21 mouse cellular contexts compared by ENCODE assay signal in the genomic region with DNA sequence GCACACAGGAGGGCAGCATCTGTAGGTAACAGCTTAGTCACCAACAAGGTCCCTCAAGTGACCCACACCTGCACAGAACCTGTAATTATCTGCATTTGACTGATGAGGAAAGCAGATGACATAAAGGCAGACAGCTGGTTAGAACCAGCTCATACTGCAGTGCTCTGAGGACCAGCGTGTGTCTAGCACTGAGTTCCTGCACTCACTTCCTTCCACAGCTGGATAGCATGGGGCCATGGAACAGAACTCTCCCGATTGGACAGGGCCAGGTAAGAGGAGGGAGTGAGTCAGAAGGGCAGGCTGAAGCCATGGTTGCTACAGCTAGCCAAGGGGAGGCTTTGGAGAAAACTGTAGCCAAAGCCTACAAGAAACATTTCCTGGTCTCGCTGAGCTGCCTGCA.
A peak's percentile ranks its signal among the peaks of the same experiment; 100 is the strongest.
DNase-seq lines count a peak whose midpoint lies in the region; ATAC-seq and TF ChIP-seq lines count a peak whose summit lies in the region.
"Had no signal": no experiment of that assay in that cellular context is flagged by ENCODE, and none has a peak within 500 bp of the region (broad histone marks: within the 10 kb centered on the region; RNA-seq: fewer than 3 reads in every experiment).

No protein-coding gene starts in this region.

- no peak overlapping the region for H3K4me2 ChIP-seq in kidney, embryonic 15.5 days
- H3K4me2 ChIP-seq in kidney, embryonic 16.5 days (replicated peaks; ENCODE audit: low read depth, low read length) = no peak overlapping the region
- H3K4me2 ChIP-seq in embryonic facial prominence, embryonic 15.5 days (replicated peaks) = no peak overlapping the region
- H3K4me2 ChIP-seq: forebrain, embryonic 13.5 days; heart, embryonic 13.5 days; hindbrain, embryonic 12.5 days had no signal

- H3K27ac ChIP-seq in kidney, embryonic 15.5 days = 0 out of 2 replicates have a peak overlapping the region, but pooled peaks have one; percentile 67
- no peak overlapping the region for H3K27ac ChIP-seq in kidney, embryonic 16.5 days (ENCODE audit: low read length)
- H3K27ac ChIP-seq in embryonic facial prominence, embryonic 15.5 days (replicated peaks) = peak overlapping the region; percentile 55; the same call in 1 of the 2 replicates
- H3K27ac ChIP-seq: forebrain, embryonic 13.5 days; heart, embryonic 13.5 days; hindbrain, embryonic 12.5 days had no signal

- no peak for ATAC-seq in kidney, embryonic 15.5 days (replicated peaks; ENCODE audit: low FRiP score)
- no peak for ATAC-seq in kidney, embryonic 16.5 days (ENCODE audit: low FRiP score, low TSS enrichment)
- no peak for ATAC-seq in embryonic facial prominence, embryonic 15.5 days (ENCODE audit: insufficient number of reproducible peaks, low FRiP score, low TSS enrichment, low read depth)
- ATAC-seq in megakaryocyte, adult 5-6 weeks (ENCODE audit: poor library complexity, severe bottlenecking) = no peak
- ATAC-seq: CD4-positive, CD25-positive, alpha-beta regulatory T cell, adult 4 months; forebrain, embryonic 13.5 days; forebrain, postnatal 0 days; hindbrain, embryonic 16.5 days; inflammation-experienced regulatory T-cells, adult 6 months; intestine, postnatal 0 days had no signal

- peak; percentile 15 for DNase-seq in ES-CJ7 (ENCODE audit: low read depth, low spot score)
- DNase-seq in neural tube, embryonic 10.5 days (ENCODE audit: extremely low spot score, low spot score) = no peak
- no peak for DNase-seq in lung, adult 2 months
- DNase-seq: adrenal gland, postnatal 14 days; B cell, adult 2 months; cerebellum, adult 11-12 months; cerebellum, adult 9-10 months; forebrain, postnatal 0 days; gastrocnemius, postnatal 14 days; heart, postnatal 36 days had no signal

- no peak for TF ChIP-seq CTCF in lung, adult 2 months (IDR thresholded peaks at IDR 0.05; ENCODE audit: insufficient read depth, low read length)

- no peak for TF ChIP-seq POLR2A in lung, adult 2 months (IDR thresholded peaks at IDR 0.05; ENCODE audit: borderline replicate concordance, extremely low read depth, low read depth, low read length)

- peaks cover 29% of the 10 kb centered on the region for H3K4me1 ChIP-seq in kidney, embryonic 15.5 days
- H3K4me1 ChIP-seq in kidney, embryonic 16.5 days (ENCODE audit: insufficient read depth, low read length) = peaks cover 19% of the 10 kb centered on the region
- H3K4me1 ChIP-seq in embryonic facial prominence, embryonic 15.5 days = peaks cover 37% of the 10 kb centered on the region
- H3K4me1 ChIP-seq in lung, adult 2 months (ENCODE audit: control insufficient read depth, insufficient read depth, low read length) = no peaks in the 10 kb centered on the region

- no peaks in the 10 kb centered on the region for H3K27me3 ChIP-seq in kidney, embryonic 15.5 days
- no peaks in the 10 kb centered on the region for H3K27me3 ChIP-seq in kidney, embryonic 16.5 days (ENCODE audit: insufficient read depth, low read length)
- H3K27me3 ChIP-seq in embryonic facial prominence, embryonic 15.5 days = no peaks in the 10 kb centered on the region
- H3K27me3 ChIP-seq: forebrain, embryonic 13.5 days; heart, embryonic 13.5 days; hindbrain, embryonic 12.5 days had no signal

- no peak overlapping the region for H3K4me3 ChIP-seq in kidney, embryonic 15.5 days (replicated peaks)
- no peak overlapping the region for H3K4me3 ChIP-seq in kidney, embryonic 16.5 days (ENCODE audit: low read length)
- no peak overlapping the region for H3K4me3 ChIP-seq in embryonic facial prominence, embryonic 15.5 days (replicated peaks)
- H3K4me3 ChIP-seq in lung, adult 2 months (replicated peaks; ENCODE audit: extremely low read depth, low read depth, low read length) = no peak overlapping the region
- H3K4me3 ChIP-seq: forebrain, embryonic 13.5 days; heart, embryonic 13.5 days; hindbrain, embryonic 12.5 days had no signal

- H3K9me3 ChIP-seq in kidney, embryonic 15.5 days (replicated peaks) = no peaks in the 10 kb centered on the region
- H3K9me3 ChIP-seq in kidney, embryonic 16.5 days (ENCODE audit: low read length) = no peaks in the 10 kb centered on the region
- no peaks in the 10 kb centered on the region for H3K9me3 ChIP-seq in embryonic facial prominence, embryonic 15.5 days (replicated peaks)
- H3K9me3 ChIP-seq: forebrain, embryonic 13.5 days; heart, embryonic 13.5 days; hindbrain, embryonic 12.5 days had no signal

- H3K36me3 ChIP-seq in kidney, embryonic 15.5 days = peaks cover 15% of the 10 kb centered on the region
- H3K36me3 ChIP-seq in kidney, embryonic 16.5 days (ENCODE audit: insufficient read depth, low read length) = no peaks in the 10 kb centered on the region
- H3K36me3 ChIP-seq in embryonic facial prominence, embryonic 15.5 days = 0 out of 2 replicates have a peak, but pooled peaks cover 6% of the 10 kb centered on the region

- no peak overlapping the region for H3K9ac ChIP-seq in kidney, embryonic 15.5 days
- no peak overlapping the region for H3K9ac ChIP-seq in kidney, embryonic 16.5 days (replicated peaks; ENCODE audit: low read length)
- no peak overlapping the region for H3K9ac ChIP-seq in embryonic facial prominence, embryonic 15.5 days
- H3K9ac ChIP-seq: forebrain, embryonic 13.5 days; forebrain, postnatal 0 days; heart, embryonic 13.5 days; hindbrain, embryonic 12.5 days had no signal

- WGBS in kidney, embryonic 15.5 days = 61% methylated on average over 3 of the region's 3 CpGs
- 68% methylated on average over 3 of the region's 3 CpGs for WGBS in kidney, embryonic 16.5 days
- 48% methylated on average over 3 of the region's 3 CpGs for WGBS in embryonic facial prominence, embryonic 15.5 days
- WGBS in lung, adult 2 months = 66% methylated on average over 3 of the region's 3 CpGs
